Mouse (Mus musculus): ENCODE results near the gene Slc25a21. TPM values are rescaled to one million over a fixed set of nuclear protein-coding genes. Genes with fewer than 3 reads are reported as not detected.

The Slc25a21 gene
- total RNA-seq, 2 experiments from 2014 or later: 0.65 to 1.0 TPM

GRCm38 (mm10) chr12:56897221-56897937 lies 299.9 kb downstream of the Slc25a21 start:
- DNase-seq (ENCODE audit: low spot score in 2 of 2): no peak

- DNase-seq (ENCODE audit: low spot score in 2 of 2): no peak
Measured at GRCm38 (mm10) chr12:56894963-56895362, 302.3 kb downstream of the Slc25a21 start.

DNA sequence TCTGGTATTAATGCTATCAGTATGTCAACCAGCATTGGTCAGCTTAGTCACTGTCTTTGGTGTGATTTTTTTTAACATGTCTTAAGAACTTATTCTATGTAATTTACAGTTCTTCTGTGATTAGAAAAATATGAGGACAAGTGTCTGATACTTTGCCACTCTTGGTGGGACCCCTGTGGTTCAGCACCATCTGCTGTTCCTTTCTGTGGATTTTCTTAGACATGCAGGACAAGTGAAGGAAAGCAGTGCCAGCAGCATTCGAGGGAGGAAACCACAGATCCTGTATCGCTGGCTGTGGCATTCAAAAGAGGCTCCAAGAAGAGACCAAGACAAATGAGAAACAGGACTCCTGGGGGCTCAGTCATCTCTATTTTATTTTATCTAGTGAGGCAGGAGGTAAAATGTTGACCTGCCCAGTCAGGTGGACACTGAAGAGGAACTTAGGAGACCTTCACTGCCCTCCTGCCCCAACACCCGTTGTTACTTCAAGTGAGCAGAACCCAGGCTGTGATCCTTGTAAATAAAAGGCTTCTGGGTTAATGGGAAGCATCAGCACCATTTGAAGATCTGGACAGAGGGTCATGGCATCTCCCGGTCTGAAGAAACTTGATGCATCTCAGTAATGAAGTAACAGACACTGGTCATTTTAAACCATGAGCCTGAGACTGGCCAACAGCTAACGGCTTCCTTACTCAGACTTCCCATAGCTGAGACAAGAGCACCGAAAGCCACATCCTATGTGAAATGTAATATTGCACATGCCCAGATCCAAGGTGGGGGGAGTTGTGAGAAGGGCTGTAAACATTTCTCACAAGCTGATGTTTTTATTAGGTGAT lies 306.2 kb downstream of the Slc25a21 start:
- DNase-seq (ENCODE audit: low spot score in 2 of 2): no peak

GRCm38 (mm10) chr12:56877796-56878195 lies 319.5 kb downstream of the Slc25a21 start:
- no peak for DNase-seq (ENCODE audit: low spot score in 2 of 2)

DNA sequence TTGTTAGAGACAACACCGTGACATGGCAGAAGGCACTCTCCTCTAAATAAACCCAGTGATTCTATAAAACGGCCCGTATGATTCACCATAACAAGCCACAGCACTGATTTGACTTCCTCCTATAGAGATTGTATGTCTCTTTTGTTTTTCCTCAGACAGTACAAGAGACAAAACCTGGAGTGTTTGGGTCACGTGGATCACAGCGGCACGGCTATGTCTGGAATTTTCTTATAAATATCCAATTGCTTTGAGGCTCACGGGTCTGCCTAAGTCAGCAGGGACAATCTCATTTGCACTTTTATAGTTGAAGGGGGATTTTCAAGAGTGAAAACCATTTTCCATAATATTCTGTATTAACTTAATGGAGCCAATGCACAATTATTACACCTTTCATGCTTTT lies 320.7 kb downstream of the Slc25a21 start:
- no peak for DNase-seq (ENCODE audit: low spot score in 2 of 2)

- no peak for DNase-seq (ENCODE audit: low spot score in 2 of 2)
Measured at GRCm38 (mm10) chr12:56873204-56873603, 324.1 kb downstream of the Slc25a21 start.

GRCm38 (mm10) chr12:56870569-56870968 lies 326.7 kb downstream of the Slc25a21 start:
- DNase-seq (ENCODE audit: low spot score in 2 of 2): no peak

- DNase-seq (ENCODE audit: low spot score in 2 of 2): no peak
Measured at GRCm38 (mm10) chr12:56863873-56864562, 333.3 kb downstream of the Slc25a21 start.

DNA sequence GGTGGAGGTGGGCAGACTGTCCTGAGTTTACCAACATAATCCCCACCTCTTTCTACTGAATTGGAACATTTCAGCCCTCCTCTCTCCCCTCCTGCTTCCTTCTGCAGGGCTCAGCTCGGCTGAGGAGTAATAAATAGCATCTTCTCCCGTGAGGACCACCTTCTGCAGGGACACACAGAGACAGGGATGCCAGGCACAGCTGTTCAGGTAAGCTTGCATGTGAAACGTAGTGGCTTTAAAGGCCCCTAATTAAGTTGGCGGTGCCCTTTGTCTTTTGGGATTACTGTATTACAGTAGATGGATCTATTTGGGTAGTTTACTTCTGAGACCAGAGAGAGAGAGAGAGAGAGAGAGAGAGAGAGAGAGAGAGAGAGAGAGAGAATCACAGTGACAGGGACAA lies 344.6 kb downstream of the Slc25a21 start:
- no peak for DNase-seq (ENCODE audit: low spot score in 2 of 2)

DNA sequence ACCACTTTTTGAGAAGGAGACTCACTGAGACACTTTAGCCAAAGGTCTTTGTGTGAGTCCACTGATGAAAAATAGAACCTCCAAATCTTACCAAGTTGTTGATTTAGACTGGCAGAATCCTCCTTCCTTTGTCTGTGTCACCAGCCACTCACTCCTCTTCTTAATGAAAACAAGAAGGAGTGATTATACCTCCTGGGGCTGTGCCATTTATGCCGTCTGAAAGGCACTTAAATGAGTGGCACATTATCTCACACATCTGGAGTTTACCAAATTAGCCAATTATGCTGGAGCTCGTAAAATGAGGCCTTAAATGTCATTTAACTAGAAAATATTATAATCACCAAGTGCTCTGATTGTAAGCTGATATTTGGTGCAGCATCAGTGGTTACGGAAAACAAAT lies 345.8 kb downstream of the Slc25a21 start:
- no peak for DNase-seq (ENCODE audit: low spot score in 2 of 2)

- DNase-seq (ENCODE audit: low spot score in 2 of 2): no peak
Measured at GRCm38 (mm10) chr12:56829945-56830344, 367.3 kb downstream of the Slc25a21 start.

- peak; percentile 3 to 7 for DNase-seq (ENCODE audit: low spot score in 2 of 2)
Measured at GRCm38 (mm10) chr12:56829455-56829883, 367.8 kb downstream of the Slc25a21 start.

DNA sequence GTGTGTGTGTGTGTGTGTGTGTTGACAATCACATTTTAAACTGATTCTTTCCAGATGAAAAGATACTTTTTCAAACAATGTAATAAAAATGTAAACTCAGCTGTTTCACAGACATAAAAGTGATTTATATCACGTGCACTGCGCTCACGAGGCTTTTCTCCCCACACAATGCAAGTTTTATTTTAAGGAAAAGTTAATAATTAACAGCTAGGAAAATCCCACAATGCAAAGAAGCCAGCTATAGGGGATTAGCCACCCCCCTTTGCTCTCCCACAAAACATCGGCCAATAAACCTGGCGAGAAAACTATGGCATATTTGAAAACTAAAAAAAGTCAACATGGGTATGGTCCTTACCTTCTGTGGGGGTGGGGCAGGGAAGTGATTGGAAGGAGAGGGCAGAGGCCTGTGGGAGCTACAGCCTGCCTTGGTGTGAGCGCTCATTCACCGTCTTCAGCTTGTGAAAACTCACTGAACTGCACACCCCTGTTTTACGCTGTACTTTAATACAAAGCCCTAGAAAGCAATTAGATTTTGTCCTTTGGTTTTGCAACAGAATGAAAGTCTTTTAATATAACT lies 369.4 kb downstream of the Slc25a21 start:
- no peak for DNase-seq (ENCODE audit: low spot score in 2 of 2)

GRCm38 (mm10) chr12:56824688-56825087 lies 372.6 kb downstream of the Slc25a21 start:
- no peak for DNase-seq (ENCODE audit: low spot score in 2 of 2)

- DNase-seq (ENCODE audit: low spot score in 2 of 2): no peak
Measured at GRCm38 (mm10) chr12:56822122-56822521, 375.1 kb downstream of the Slc25a21 start.

DNA sequence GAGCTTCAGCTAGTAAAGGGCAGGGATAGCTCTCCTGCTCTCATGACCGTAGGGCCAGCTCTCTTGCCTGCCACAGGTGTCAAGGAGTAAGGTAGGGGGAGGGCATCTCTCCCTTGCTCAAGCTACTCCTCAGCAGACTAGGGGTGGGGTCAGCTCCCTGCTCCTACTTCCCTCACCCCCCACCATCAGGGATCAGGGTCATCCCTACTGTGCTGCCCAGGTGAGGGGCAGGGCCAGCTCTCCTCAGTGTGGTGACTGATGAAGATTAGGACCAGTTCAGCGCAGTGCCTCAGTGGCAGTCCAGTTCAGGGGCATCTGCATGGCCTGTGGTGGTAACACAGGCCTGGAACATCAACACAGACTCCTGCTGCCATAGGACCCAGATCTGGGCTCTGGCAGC lies 376.7 kb downstream of the Slc25a21 start:
- DNase-seq (ENCODE audit: low spot score in 2 of 2): no peak

DNA sequence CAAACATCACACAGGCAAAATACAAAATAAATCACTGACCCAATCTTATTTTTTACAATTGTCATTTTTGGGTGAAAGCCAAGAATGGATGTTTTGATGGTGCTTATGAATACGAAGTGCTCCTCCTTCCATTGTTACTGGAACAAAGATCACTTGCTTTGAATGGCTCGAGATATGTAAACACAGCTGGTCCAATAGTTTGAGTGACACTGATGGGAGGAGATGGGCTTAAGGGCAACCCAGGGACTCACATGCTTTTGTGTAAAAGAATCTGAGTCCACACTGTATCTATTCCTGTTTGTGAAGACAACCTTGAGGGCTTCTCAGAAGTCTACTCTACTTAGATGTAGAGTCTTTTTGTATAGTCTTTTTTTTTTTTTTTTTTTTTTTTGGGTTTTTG lies 389.8 kb downstream of the Slc25a21 start:
- no peak for DNase-seq (ENCODE audit: low spot score in 2 of 2)

DNA sequence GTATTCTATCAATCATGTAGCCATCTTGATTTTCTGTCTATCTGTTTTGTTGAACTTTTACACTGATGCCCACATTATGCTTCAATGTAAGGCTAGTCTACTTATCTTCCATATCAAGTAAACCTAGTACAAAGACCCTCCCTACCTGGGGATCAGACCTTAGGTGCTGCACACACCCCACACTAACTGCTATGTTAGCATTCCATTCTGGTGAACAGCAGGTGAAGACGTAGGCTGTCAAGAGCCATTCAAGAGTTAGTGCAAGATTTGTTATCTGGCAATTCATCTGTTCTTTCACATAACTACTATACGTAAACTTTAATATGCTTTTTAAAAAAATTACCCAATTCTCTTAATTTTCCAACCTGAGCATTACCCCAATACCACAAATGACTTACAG lies 390.2 kb downstream of the Slc25a21 start:
- DNase-seq (ENCODE audit: low spot score in 2 of 2): no peak

DNA sequence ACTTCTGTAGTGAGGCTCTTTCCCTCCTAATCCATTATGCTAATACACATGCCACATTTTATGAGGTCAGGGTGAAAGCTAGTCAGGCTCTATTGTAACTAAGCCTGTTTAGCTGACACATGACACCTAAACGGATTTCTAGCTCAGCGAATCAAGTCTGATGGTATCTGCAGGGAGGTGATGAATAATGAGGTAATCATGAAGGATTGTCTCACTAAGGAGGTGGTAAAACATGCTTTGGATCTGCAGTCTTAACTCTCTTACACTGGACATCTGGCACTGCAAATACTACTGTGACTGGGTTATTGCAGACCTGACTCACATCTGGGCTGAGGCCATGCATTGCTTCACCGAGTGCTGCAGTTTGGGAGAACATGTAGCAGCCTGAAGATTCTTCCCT lies 392.8 kb downstream of the Slc25a21 start:
- DNase-seq (ENCODE audit: low spot score in 2 of 2): no peak

DNA sequence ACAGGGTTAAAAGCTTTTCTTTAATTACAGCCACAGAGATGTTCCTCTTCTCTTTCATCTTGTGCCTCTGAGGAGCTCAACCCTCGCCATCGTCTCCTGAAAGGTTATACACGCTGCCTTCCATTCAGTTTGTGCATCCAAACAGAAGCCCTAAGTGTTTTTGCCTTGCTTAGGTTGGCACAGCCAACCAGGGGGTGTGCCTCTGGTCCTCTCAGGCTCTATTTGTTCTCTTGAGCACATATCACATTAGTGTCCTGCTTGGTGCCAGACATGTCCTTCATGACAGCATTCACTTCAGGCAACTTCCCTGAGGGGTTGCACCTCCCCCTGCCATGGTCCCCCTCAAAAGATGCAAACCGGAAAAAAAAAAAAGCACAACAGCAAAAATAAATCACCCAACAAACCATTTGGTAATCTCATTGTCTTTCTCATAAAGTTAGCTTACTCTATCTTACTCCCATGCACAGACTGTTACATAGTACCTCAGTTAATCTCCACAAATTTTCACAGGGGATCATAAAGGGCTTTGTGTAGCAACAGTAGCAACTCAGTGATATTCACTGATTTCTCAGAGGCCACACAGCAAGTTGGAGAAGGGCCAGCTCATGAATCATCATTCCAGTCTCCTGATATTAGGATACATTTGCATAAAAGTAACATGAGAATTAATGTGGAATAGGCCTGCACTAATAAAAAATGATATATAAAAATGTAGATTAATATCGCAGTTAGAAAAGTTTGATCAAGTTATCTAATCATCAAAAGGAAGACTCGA lies 398.4 kb downstream of the Slc25a21 start:
- DNase-seq (ENCODE audit: low spot score in 2 of 2): no peak

- DNase-seq (ENCODE audit: low spot score in 2 of 2): no peak
Measured at GRCm38 (mm10) chr12:56789236-56789635, 408.0 kb downstream of the Slc25a21 start.
